Mouse (Mus musculus): ENCODE data around the gene Tmem43.

- TF ChIP-seq CTCF (IDR thresholded peaks at IDR 0.05; ENCODE audit: insufficient read depth, low read length) (no peak), POLR2A (IDR thresholded peaks at IDR 0.05; ENCODE audit: borderline replicate concordance, extremely low read depth, low read depth, low read length) (no peak)
Observed at GRCm38 (mm10) chr6:91483371-91483770, 9.9 kb downstream of the Tmem43 start.
